Mouse (Mus musculus) central nervous system, embryonic 11.5 days (tissue): Measurements from ENCODE around the gene Ankrd45. TPM values are rescaled to one million over a fixed set of nuclear protein-coding genes. Genes with fewer than 3 reads are reported as not detected.

Experiments used
- polyA plus RNA-seq: library from polyadenylated mRNA; depleted of rRNA; stranded (reverse); fragments of >200 nt; gene quantifications from 2 replicates; pipeline ENCODE4 v1.2.3, GENCODE M21; 2012; rRNA removed

The Ankrd45 gene
- polyA plus RNA-seq, result 3.4 and 3.6 TPM in 2 replicates

DNA sequence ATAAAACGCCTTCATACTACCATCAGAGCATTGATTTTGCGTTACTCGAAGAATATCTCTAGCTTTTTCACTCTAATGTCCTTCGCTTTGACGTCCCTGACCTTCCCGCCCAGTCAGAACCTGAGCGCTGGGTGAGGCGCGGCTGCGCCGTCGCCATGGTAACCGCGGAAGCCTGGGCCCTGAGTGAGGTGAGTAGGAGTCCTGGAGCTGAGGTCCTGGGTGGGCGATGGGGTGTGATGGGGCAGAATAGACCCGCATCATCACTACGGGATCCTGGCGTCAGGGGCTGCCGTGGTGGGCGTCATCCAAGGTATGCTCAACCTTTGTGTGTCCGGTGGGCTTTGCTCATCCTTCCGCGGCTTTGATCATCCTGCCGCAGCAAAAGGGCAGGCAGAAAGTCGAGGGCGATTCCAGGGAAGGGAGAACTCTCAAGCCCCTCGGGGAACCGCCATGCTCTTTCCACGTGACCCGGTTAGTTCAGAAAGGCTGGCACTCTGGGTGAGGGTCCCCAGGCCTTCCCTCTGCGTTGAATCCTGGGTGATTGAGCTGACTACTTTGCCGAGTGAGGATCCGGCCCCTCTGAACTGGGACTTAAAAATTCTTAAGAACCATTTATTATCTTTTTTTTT lies at the start of gene Ankrd45:
Gene Ankrd45, plus strand, starts transcription at position 161 of the 629 bp plus-strand sequence.

DNA sequence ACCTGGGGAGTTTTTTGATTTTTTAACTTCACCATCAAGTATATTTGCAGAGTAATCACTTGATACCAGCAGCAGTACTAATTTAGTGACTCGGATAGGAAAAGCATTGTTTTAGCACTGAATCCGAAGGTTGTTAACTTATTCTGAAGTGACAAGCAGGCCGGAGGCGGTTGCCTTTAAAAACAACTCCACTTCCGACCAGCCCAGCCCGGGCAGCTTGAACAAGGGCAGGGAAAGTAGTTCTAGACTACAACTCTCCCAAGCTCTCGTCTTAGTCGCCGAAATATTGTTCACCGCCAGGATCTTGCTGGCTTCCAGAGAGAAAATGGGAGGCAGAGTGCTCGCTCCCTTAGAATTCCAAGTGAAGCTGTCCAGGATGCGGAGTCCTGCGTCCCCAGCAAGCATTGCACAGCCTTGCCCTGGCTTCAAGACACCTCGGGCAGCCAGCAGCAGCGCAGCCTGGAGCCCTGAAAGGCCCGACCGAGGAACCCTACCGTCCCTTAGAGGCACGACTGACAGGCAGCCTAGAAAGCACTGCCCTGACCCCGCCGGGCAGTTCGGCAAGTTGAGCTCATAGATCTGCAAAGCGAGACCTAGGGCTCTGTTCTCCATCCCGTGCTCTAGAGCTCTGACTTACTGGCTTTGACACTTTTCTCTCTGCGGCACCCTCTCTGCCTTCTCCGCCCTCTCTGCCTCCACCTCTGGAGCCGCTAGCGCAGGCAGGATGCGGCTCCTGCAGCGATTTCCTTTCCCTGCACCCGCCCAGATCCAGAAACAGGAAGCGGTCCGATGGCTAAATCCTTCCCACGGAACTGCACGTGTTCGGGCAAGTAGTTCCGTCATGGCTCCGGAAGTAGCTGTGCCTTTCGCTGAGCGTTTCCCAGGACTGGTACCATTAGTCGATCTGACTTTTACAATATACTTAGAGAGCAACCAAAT lies 11.5 kb upstream of the Ankrd45 start, which contains the start of gene Klhl20:
Gene Klhl20, minus strand, starts transcription at position 786 of the 939 bp plus-strand sequence.

DNA sequence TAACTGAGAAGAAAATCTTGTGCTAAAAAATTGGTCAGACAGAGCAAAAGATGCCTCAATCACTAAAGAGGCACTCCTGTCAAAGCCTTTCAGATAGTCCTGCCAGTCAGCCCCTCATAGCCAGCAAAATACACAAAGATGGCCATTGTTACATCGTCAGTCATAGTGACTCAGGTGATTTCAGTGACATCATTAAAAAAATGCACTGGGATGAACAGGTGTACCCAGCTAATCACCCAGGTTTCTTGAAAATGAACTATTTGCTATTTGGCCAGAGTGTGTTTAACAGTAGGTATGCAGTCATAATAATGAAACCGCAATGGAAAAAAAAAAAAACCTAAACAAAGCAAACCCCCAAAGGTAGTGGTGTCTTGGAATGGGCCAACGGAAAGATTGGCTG lies 16.7 kb downstream of the Ankrd45 start, which contains the start of gene Tex50:
Gene Tex50, minus strand, starts transcription at position 101 of the 400 bp plus-strand sequence.

Other genes starting within 250 kb of the Ankrd45 start
- 8.2 and 13.0 TPM in 2 replicates for gene Rc3h1, start 236.3 kb upstream of the Ankrd45 start, polyA plus RNA-seq
- 4.4 and 15.4 TPM in 2 replicates for gene Serpinc1, start 164.1 kb upstream of the Ankrd45 start, polyA plus RNA-seq
- 4.8 and 6.8 TPM in 2 replicates for gene Zbtb37, start 107.8 kb upstream of the Ankrd45 start, polyA plus RNA-seq
- gene Dars2, start 72.0 kb upstream of the Ankrd45 start, polyA plus RNA-seq, result 35.6 and 43.4 TPM in 2 replicates
- 21.6 and 23.1 TPM in 2 replicates for gene Cenpl, start 72.0 kb upstream of the Ankrd45 start, polyA plus RNA-seq
- 13.7 and 17.8 TPM in 2 replicates for gene Klhl20, start 11.2 kb upstream of the Ankrd45 start, polyA plus RNA-seq
- gene Tex50, start 16.6 kb downstream of the Ankrd45 start, polyA plus RNA-seq, result 0.05 TPM in 1 of 2 replicates, not detected in the other
- gene Prdx6, start 108.5 kb downstream of the Ankrd45 start, polyA plus RNA-seq, result 147 and 200 TPM in 2 replicates